Mouse (Mus musculus): ENCODE data around the gene Zfy2.

The Zfy2 gene

GRCm38 (mm10) chrY:2170309-2170708 is at the start of gene Zfy2:
Zfy2 (minus strand) TSS chrY:2170409.
- DNase-seq, result no peak
